Mouse (Mus musculus) right cerebral cortex, postnatal 4 days (tissue): Measurements from ENCODE around the gene Ccl24.
"Not testable (repeated sequence)": the region's sequence is repeated elsewhere in the genome, so short reads cannot be mapped to it uniquely, and the experiment has no call there.

Experiments
- DNase-seq: peaks from one replicate; pipeline ENCODE4 v3.0.0-alpha.2; 2022

The Ccl24 gene

GRCm38 (mm10) chr5:135573006-135573405, at the start of gene Ccl24:
Ccl24 (minus strand) TSS chr5:135573049.
- no peak for DNase-seq

GRCm38 (mm10) chr5:135621725-135622124, 48.9 kb upstream of the Ccl24 start:
- DNase-seq, result no peak

GRCm38 (mm10) chr5:135620526-135620925, 47.7 kb upstream of the Ccl24 start:
- no peak for DNase-seq

GRCm38 (mm10) chr5:135619741-135620140, 46.9 kb upstream of the Ccl24 start:
- not testable (repeated sequence) for DNase-seq

- no peak for DNase-seq
Measured at GRCm38 (mm10) chr5:135609794-135610193, 36.9 kb upstream of the Ccl24 start.

GRCm38 (mm10) chr5:135607581-135607980, 34.7 kb upstream of the Ccl24 start:
- DNase-seq, result no peak

GRCm38 (mm10) chr5:135606717-135607116, 33.9 kb upstream of the Ccl24 start:
- DNase-seq, result not testable (repeated sequence)

- not testable (repeated sequence) for DNase-seq
Measured at GRCm38 (mm10) chr5:135604643-135605042, 31.8 kb upstream of the Ccl24 start.

GRCm38 (mm10) chr5:135589996-135590784, 17.3 kb upstream of the Ccl24 start:
- no peak for DNase-seq

- no peak for DNase-seq
Measured at GRCm38 (mm10) chr5:135587764-135588163, 14.9 kb upstream of the Ccl24 start.

GRCm38 (mm10) chr5:135585691-135586090, 12.8 kb upstream of the Ccl24 start:
- DNase-seq, result no peak

- no peak for DNase-seq
Measured at GRCm38 (mm10) chr5:135582330-135582729, 9.5 kb upstream of the Ccl24 start.

GRCm38 (mm10) chr5:135579331-135579751, 6.5 kb upstream of the Ccl24 start:
- DNase-seq, result peak; percentile 56

- DNase-seq, result no peak
Measured at GRCm38 (mm10) chr5:135576055-135576454, 3.2 kb upstream of the Ccl24 start.

GRCm38 (mm10) chr5:135568698-135569097, 4.2 kb downstream of the Ccl24 start:
- DNase-seq, result no peak

GRCm38 (mm10) chr5:135567556-135568265, 5.1 kb downstream of the Ccl24 start:
- no peak for DNase-seq

- no peak for DNase-seq
Measured at GRCm38 (mm10) chr5:135563469-135563868, 9.4 kb downstream of the Ccl24 start, which contains the start of gene Ccl26. Ccl26 (minus strand) TSS chr5:135563569.

GRCm38 (mm10) chr5:135557671-135558070, 15.2 kb downstream of the Ccl24 start:
- no peak for DNase-seq

GRCm38 (mm10) chr5:135557051-135557450, 15.8 kb downstream of the Ccl24 start:
- DNase-seq, result no peak

GRCm38 (mm10) chr5:135556259-135556658, 16.6 kb downstream of the Ccl24 start:
- no peak for DNase-seq

GRCm38 (mm10) chr5:135551591-135551990, 21.3 kb downstream of the Ccl24 start:
- DNase-seq, result no peak

- DNase-seq, result no peak
Measured at GRCm38 (mm10) chr5:135550910-135551309, 21.9 kb downstream of the Ccl24 start.

GRCm38 (mm10) chr5:135547990-135548389, 24.9 kb downstream of the Ccl24 start:
- DNase-seq, result no peak
